Mouse (Mus musculus): ENCODE results near the gene Myo1d. TPM values are rescaled to one million over a fixed set of nuclear protein-coding genes. Genes with fewer than 3 reads are reported as not detected.
A peak's percentile ranks its signal among the peaks of the same experiment; 100 is the strongest.

Gene Myo1d
- polyA plus RNA-seq, 1 experiment from 2014 or later = 9.3 TPM

DNA sequence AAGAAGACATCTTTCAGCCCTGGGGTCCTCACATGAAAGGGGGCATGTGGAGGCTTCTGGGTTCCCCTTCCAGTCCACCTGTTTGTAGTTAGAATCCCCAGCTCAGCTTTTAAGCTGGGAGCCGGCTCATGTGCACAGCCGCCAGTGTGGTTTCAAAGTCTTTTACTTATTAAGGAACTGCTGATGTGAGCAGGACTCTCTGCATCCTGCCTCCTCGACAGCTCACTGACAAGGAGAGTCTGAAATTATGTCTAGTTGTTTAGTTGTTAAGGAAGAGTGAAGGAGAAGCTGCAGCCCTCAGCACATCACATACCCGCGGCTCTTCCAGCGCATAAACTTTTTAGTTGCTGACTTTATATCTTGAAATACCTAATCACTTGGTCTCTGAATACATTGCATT is 230.0 kb downstream of the Myo1d start:
- 68% methylated on average over 6 of the region's 6 CpGs for WGBS
- no peak for DNase-seq (ENCODE audit: low spot score)

DNA sequence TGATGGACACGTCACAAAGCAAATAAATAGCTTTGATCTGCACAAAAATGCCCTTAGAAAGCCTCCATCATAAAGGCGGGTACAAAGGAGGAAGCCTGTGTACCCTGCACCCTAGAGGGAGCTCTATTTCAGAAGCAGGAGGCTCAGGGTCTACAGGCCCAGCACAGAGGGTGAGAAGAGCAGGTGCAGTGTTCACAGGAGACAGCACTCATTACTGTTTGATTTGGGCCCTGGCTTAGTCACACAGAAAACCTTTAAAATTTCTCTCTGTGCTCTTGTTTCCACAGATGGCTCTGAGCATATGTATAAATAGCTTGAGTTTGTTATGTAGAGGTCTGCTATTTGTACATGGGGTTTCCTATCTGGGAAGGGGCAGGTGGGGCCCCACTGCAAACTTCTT is 233.6 kb downstream of the Myo1d start:
- Histone ChIP-seq H3K9me3 (ENCODE audit: control insufficient read depth, low read length) (no peaks in the 10 kb centered on the region), H3K4me2 (no peak overlapping the region), H3K27ac (ENCODE audit: low read depth, low read length) (no peak overlapping the region), H3K4me3 (ENCODE audit: low read depth, low read length) (no peak overlapping the region), H3K4me1 (replicated peaks; ENCODE audit: control insufficient read depth, insufficient read depth, low read length) (no peaks in the 10 kb centered on the region), H3K27me3 (replicated peaks; ENCODE audit: control insufficient read depth, insufficient read depth, low read length) (no peaks in the 10 kb centered on the region), H3K36me3 (ENCODE audit: control insufficient read depth, insufficient read depth, low read length) (no peaks in the 10 kb centered on the region), H3K9ac (ENCODE audit: low read depth, low read length) (no peak overlapping the region)
- WGBS = 69% methylated on average over 2 of the region's 2 CpGs
- ATAC-seq (replicated peaks; ENCODE audit: low FRiP score) = no peak
- DNase-seq (ENCODE audit: low spot score) = no peak

More for the DNA sequence above, 230.0 kb downstream of the Myo1d start:
- Histone ChIP-seq H3K9me3 (ENCODE audit: control insufficient read depth, low read length) (no peaks in the 10 kb centered on the region), H3K27ac (ENCODE audit: low read depth, low read length) (no peak overlapping the region), H3K4me1 (replicated peaks; ENCODE audit: control insufficient read depth, insufficient read depth, low read length) (no peaks in the 10 kb centered on the region), H3K27me3 (replicated peaks; ENCODE audit: control insufficient read depth, insufficient read depth, low read length) (no peaks in the 10 kb centered on the region), H3K4me3 (ENCODE audit: low read depth, low read length) (no peak overlapping the region), H3K4me2 (no peak overlapping the region), H3K9ac (ENCODE audit: low read depth, low read length) (no peak overlapping the region), H3K36me3 (ENCODE audit: control insufficient read depth, insufficient read depth, low read length) (no peaks in the 10 kb centered on the region)
- ATAC-seq (replicated peaks; ENCODE audit: low FRiP score) = no peak

DNA sequence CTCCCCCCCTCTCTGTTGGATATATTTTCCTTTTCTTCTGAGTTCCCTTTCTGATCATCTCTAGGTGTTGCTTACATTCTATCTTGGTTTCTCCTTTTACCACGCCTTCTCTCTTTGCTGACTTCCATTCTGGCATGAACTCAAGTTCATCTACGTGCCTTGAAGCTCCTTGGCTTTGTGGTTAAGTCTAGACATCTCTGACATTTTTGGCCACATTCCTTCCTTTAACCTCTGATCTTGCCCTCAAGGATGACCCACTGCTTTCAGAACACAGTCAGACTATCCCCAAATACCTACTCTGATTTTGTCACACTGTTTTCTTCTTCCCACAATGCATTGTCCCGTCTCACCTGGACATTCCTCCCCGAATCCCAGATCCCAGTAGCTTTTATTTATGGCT is 240.8 kb downstream of the Myo1d start:
- Histone ChIP-seq H3K36me3 (ENCODE audit: control insufficient read depth, insufficient read depth, low read length) (no peaks in the 10 kb centered on the region), H3K9me3 (ENCODE audit: control insufficient read depth, low read length) (no peaks in the 10 kb centered on the region), H3K9ac (ENCODE audit: low read depth, low read length) (no peak overlapping the region), H3K4me2 (no peak overlapping the region), H3K27me3 (replicated peaks; ENCODE audit: control insufficient read depth, insufficient read depth, low read length) (no peaks in the 10 kb centered on the region), H3K4me3 (ENCODE audit: low read depth, low read length) (no peak overlapping the region), H3K27ac (ENCODE audit: low read depth, low read length) (no peak overlapping the region), H3K4me1 (replicated peaks; ENCODE audit: control insufficient read depth, insufficient read depth, low read length) (no peaks in the 10 kb centered on the region)
- 61% methylated on average over 4 of the region's 4 CpGs for WGBS
- ATAC-seq (replicated peaks; ENCODE audit: low FRiP score) = no peak
- no peak for DNase-seq (ENCODE audit: low spot score)

DNA sequence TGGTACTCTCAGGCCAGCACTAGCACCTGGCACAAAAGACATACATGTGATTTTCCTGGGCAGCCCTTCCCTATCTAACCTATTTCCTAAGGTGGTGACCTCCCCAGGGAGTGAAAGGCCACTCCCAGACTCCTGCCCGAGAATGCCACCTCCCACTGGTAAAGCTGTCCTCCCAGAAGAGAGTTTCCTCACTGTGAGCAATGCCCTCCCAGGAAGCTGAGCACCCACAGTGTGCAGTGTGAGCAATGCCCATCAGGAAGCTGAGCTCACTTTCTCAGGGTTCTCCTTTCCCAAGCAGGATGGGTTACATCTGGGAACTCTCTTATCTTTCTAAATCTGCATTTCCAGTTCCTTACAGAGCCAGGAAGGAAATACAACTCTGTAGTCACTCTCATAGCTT is 246.9 kb downstream of the Myo1d start:
- no peaks in the 10 kb centered on the region for H3K9me3 ChIP-seq (ENCODE audit: control insufficient read depth, low read length)
- H3K27me3 ChIP-seq (replicated peaks; ENCODE audit: control insufficient read depth, insufficient read depth, low read length) = no peaks in the 10 kb centered on the region
- no peak overlapping the region for H3K4me3 ChIP-seq (ENCODE audit: low read depth, low read length)
- 52% methylated on average over 1 of the region's 1 CpGs for WGBS
- H3K9ac ChIP-seq (ENCODE audit: low read depth, low read length) = no peak overlapping the region
- no peak overlapping the region for H3K4me2 ChIP-seq
- H3K4me1 ChIP-seq (replicated peaks; ENCODE audit: control insufficient read depth, insufficient read depth, low read length) = no peaks in the 10 kb centered on the region
- no peak for ATAC-seq (replicated peaks; ENCODE audit: low FRiP score)
- no peaks in the 10 kb centered on the region for H3K36me3 ChIP-seq (ENCODE audit: control insufficient read depth, insufficient read depth, low read length)
- no peak for DNase-seq (ENCODE audit: low spot score)
- no peak overlapping the region for H3K27ac ChIP-seq (ENCODE audit: low read depth, low read length)

DNA sequence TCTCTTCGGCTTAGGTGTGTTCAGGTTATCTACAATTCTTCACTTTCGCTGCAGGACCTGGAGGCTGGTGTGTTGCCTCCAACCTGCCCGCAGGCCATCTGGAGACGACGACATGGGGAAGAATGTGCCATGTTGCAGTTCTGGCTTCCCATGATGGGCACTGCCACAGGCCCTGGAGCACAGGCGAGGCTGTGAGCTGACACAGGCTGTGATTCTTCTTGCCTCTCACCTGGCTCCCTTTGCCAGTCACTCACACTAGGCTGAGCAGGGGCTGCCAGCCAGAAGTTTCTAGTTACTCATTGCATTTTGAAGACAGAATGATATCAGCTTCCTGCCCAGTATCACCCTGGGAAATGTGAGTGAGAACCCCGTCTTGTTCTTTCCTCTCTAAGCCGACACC is 250.7 kb downstream of the Myo1d start:
- 85% methylated on average over 8 of the region's 8 CpGs for WGBS
- ATAC-seq (replicated peaks; ENCODE audit: low FRiP score) = no peak

DNA sequence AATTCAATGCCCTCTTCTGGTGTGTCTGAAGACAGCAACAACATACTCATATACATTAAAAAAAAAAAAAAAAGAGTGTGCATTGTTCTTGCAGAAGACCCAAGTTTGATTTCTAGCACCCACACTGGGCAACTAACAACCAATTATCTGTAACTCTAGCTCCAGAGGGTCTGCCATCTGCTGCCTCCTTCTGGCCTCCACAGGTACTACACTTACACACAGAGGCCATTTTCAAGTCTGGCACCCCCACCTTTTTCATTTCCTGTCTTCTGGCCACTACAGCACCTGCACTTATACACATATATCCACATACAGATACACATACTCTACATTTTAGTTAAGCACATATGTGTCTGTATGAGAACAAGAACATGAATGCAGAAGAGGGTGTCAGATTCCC is 252.1 kb downstream of the Myo1d start:
- no peak overlapping the region for H3K27ac ChIP-seq (ENCODE audit: low read depth, low read length)
- no peak for DNase-seq (ENCODE audit: low spot score)
- no peaks in the 10 kb centered on the region for H3K27me3 ChIP-seq (replicated peaks; ENCODE audit: control insufficient read depth, insufficient read depth, low read length)
- no peak overlapping the region for H3K4me3 ChIP-seq (ENCODE audit: low read depth, low read length)
- H3K9ac ChIP-seq (ENCODE audit: low read depth, low read length) = no peak overlapping the region
- no peak for ATAC-seq (replicated peaks; ENCODE audit: low FRiP score)
- peaks cover 7% of the 10 kb centered on the region; the same call in 1 of the 2 replicates for H3K4me1 ChIP-seq (replicated peaks; ENCODE audit: control insufficient read depth, insufficient read depth, low read length)
- no peaks in the 10 kb centered on the region for H3K9me3 ChIP-seq (ENCODE audit: control insufficient read depth, low read length)
- H3K36me3 ChIP-seq (ENCODE audit: control insufficient read depth, insufficient read depth, low read length) = no peaks in the 10 kb centered on the region
- no peak overlapping the region for H3K4me2 ChIP-seq

More for the DNA sequence above, 250.7 kb downstream of the Myo1d start:
- Histone ChIP-seq H3K36me3 (ENCODE audit: control insufficient read depth, insufficient read depth, low read length) (no peaks in the 10 kb centered on the region), H3K4me3 (ENCODE audit: low read depth, low read length) (no peak overlapping the region), H3K9ac (ENCODE audit: low read depth, low read length) (no peak overlapping the region), H3K27me3 (replicated peaks; ENCODE audit: control insufficient read depth, insufficient read depth, low read length) (no peaks in the 10 kb centered on the region), H3K4me2 (no peak overlapping the region), H3K9me3 (ENCODE audit: control insufficient read depth, low read length) (no peaks in the 10 kb centered on the region), H3K27ac (ENCODE audit: low read depth, low read length) (no peak overlapping the region), H3K4me1 (replicated peaks; ENCODE audit: control insufficient read depth, insufficient read depth, low read length) (no peaks in the 10 kb centered on the region)
- DNase-seq (ENCODE audit: low spot score) = no peak

DNA sequence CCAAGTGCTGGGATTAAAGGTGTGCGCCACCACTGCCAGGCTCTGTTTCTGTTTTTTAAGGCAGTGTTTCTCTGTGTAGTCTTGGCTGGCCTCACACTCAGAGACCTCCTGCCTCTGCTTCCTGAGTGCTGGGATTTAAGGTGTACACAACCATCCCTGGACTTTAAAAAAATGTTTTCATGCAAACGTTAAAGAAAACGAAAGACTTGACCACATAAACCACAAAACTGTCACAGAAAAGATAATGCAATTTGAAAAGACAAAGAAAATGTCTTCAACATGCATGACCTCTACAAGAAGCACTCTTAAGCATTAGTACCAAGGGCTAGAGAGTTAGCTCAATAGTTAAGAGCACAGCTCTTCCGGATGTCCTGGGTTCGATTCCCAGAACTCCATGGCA is 255.6 kb downstream of the Myo1d start:
- no peaks in the 10 kb centered on the region for H3K27me3 ChIP-seq (replicated peaks; ENCODE audit: control insufficient read depth, insufficient read depth, low read length)
- 74% methylated on average over 5 of the region's 5 CpGs for WGBS

DNA sequence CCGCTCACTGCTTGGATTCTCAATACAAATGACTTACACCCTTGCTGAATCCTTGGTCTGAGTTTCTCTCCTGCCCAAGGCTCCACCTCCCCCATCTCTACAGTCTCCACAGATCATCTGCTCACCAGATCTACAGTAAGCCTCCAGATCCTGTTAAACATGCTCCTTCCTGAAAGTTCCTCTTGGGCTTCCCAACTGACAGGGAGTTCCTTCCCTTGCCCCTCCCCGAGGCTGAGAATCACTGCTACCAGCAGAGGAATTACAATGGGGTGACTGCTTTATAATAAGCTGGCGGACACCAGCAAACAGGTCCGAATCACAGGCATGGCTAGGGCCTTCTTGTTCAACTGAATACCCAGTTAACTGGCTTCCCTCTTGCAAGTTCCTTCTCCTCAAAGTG is 256.4 kb downstream of the Myo1d start:
- H3K27ac ChIP-seq (ENCODE audit: low read depth, low read length) = peak overlapping the region; percentile 49; the same call in 1 of the 2 replicates
- no peaks in the 10 kb centered on the region for H3K36me3 ChIP-seq (ENCODE audit: control insufficient read depth, insufficient read depth, low read length)
- WGBS = 67% methylated on average over 4 of the region's 4 CpGs

More for the DNA sequence above, 255.6 kb downstream of the Myo1d start:
- H3K9ac ChIP-seq (ENCODE audit: low read depth, low read length) = no peak overlapping the region
- H3K27ac ChIP-seq (ENCODE audit: low read depth, low read length) = no peak overlapping the region
- no peak overlapping the region for H3K4me3 ChIP-seq (ENCODE audit: low read depth, low read length)
- peaks cover 7% of the 10 kb centered on the region; the same call in 1 of the 2 replicates for H3K4me1 ChIP-seq (replicated peaks; ENCODE audit: control insufficient read depth, insufficient read depth, low read length)
- no peak overlapping the region for H3K4me2 ChIP-seq
- H3K9me3 ChIP-seq (ENCODE audit: control insufficient read depth, low read length) = no peaks in the 10 kb centered on the region
- no peaks in the 10 kb centered on the region for H3K36me3 ChIP-seq (ENCODE audit: control insufficient read depth, insufficient read depth, low read length)
- DNase-seq (ENCODE audit: low spot score) (no peak), ATAC-seq (replicated peaks; ENCODE audit: low FRiP score) (no peak)

DNA sequence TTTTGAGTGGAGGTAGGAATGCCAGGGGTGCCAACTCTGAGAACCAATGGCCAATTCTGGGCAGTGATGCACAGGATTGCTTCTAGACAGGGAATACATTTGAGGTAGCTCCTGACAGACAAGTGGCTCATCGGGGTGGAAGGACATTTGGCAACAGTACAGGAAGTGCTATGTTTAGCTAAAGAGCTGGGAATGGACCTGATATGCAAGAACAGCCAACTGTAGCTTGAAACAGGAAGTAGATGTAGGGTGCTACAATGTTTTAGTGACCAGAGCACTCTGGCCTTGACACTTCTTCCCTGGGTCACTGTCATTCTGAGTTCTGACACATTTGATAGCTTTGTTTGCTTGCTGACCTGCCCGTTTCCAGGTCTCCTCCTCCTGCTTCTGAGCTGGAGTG is 257.0 kb downstream of the Myo1d start:
- no peaks in the 10 kb centered on the region for H3K36me3 ChIP-seq (ENCODE audit: control insufficient read depth, insufficient read depth, low read length)
- 24% methylated on average over 2 of the region's 2 CpGs for WGBS
- H3K27ac ChIP-seq (ENCODE audit: low read depth, low read length) = peak overlapping the region; percentile 49; the same call in 1 of the 2 replicates
- H3K9me3 ChIP-seq (ENCODE audit: control insufficient read depth, low read length) = no peaks in the 10 kb centered on the region
- H3K9ac ChIP-seq (ENCODE audit: low read depth, low read length) = no peak overlapping the region
- no peak for ATAC-seq (replicated peaks; ENCODE audit: low FRiP score)
- H3K4me3 ChIP-seq (ENCODE audit: low read depth, low read length) = no peak overlapping the region
- H3K4me2 ChIP-seq = no peak overlapping the region
- no peak for DNase-seq (ENCODE audit: low spot score)
- peaks cover 7% of the 10 kb centered on the region; the same call in 1 of the 2 replicates for H3K4me1 ChIP-seq (replicated peaks; ENCODE audit: control insufficient read depth, insufficient read depth, low read length)
- no peaks in the 10 kb centered on the region for H3K27me3 ChIP-seq (replicated peaks; ENCODE audit: control insufficient read depth, insufficient read depth, low read length)

More for the DNA sequence above, 256.4 kb downstream of the Myo1d start:
- DNase-seq (ENCODE audit: low spot score) (no peak), ATAC-seq (replicated peaks; ENCODE audit: low FRiP score) (no peak)
- H3K9me3 ChIP-seq (ENCODE audit: control insufficient read depth, low read length) = no peaks in the 10 kb centered on the region
- H3K4me1 ChIP-seq (replicated peaks; ENCODE audit: control insufficient read depth, insufficient read depth, low read length) = peaks cover 7% of the 10 kb centered on the region; the same call in 1 of the 2 replicates
- no peak overlapping the region for H3K4me3 ChIP-seq (ENCODE audit: low read depth, low read length)
- no peak overlapping the region for H3K9ac ChIP-seq (ENCODE audit: low read depth, low read length)
- H3K4me2 ChIP-seq = no peak overlapping the region
- H3K27me3 ChIP-seq (replicated peaks; ENCODE audit: control insufficient read depth, insufficient read depth, low read length) = no peaks in the 10 kb centered on the region

Measured in liver, embryonic 11.5 days (tissue).